Mouse (Mus musculus): ENCODE measurements around the gene Gm4353.

Gene Gm4353

DNA sequence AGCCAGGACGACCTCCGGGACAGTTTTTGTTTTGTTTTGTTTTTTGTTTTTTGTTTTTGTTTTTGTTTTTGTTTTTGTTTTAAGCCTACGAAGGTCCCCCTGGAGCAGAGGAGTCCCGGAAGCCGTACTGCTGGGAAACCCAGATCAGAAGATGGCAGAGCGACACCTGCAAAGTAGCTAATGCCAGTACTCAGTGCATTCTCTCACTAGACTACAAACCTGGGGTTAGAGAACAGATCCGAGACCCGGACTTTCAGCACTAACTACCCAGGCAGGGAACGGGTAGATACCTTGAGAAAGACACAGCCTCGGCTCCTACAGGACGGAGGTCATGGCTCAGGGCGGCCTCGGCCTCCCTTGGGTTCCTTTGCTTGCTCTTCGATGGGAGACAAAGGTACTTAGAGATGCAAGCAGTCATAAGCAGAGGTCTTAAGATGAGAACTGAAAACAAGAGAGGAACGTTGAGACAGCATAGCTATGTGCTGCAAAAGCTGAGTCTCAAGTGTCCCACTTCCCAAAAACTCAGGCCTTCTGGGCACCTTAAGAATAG lies 43.9 kb downstream of the Gm4353 start:
- no peak for DNase-seq (ENCODE audit: low read depth, low spot score)

DNA sequence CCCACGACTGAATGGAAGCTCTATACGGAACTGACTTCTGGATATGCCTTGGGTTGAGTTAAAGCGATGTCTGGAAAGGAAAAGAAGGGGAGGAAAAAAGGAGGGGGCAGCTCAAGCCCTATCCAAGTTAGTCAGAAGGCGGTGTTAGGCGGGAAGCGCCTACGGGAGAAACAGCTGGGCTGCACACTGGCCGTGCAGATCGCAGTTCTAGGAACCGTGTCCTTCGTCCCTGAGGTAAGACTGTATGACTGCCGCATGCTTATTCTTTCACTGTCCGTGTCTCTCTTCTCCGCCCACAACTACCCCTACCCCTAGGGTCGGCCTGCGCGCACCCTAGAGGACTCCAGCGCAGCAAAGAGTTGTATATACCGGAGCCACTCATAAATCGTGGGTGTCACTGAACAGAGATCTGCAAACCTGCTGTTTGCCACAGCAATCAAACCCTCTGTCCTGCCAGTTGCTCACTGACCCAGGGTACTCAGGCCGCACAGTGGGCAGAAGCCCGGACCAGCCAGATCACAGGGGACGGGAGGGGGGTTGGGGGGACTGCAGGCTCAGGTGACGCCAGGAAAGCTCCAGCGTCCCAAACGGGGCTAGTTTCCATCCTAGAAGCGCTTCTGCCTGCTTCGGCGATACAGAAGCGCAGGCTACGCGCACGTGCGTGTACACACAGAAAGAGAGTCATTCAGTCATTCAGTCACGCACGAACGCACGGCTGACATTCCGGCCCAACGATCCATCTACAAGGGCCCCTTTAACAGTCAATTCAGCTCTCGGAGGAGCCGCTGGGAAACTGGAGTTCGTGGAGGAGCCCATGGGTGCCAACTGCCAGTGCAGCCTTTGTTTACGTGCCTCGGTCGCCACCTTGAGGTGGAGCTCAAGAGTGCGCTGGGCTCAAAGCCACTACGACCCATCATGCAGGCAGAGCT lies 44.6 kb downstream of the Gm4353 start:
- DNase-seq (ENCODE audit: low read depth, low spot score), result peak; percentile 83

- DNase-seq (ENCODE audit: low read depth, low spot score), result no peak
Measured at GRCm38 (mm10) chr7:116039196-116039537, 45.3 kb downstream of the Gm4353 start, which contains the start of gene 1110004F10Rik. 1110004F10Rik (plus strand) TSS chr7:116039397.

DNA sequence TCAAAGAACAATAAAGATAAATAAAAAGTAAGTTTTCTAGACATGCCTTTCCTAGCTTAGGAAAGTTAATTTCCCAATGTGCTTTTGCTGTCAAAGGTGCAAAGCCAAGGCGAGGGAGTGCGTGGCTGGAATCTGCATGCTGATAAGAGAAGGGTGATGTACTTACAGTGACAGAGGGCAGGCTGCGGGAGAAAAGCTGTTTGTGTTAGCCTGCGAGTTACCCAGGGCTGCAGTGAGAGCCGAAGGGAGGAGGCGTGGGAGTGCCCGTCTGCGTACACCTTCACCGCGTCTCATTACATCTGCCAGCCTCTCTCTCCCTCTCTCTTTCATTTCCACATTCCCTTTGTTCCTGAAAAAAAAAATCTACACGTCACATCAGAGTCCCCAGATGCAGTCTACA lies 45.9 kb downstream of the Gm4353 start, which contains the start of gene Sox6:
Sox6 (minus strand) TSS at position 286 of the 400 bp plus-strand sequence.
- DNase-seq (ENCODE audit: low read depth, low spot score), result no peak

GRCm38 (mm10) chr7:116038024-116038423 lies 46.4 kb downstream of the Gm4353 start:
- DNase-seq (ENCODE audit: low read depth, low spot score), result no peak

DNA sequence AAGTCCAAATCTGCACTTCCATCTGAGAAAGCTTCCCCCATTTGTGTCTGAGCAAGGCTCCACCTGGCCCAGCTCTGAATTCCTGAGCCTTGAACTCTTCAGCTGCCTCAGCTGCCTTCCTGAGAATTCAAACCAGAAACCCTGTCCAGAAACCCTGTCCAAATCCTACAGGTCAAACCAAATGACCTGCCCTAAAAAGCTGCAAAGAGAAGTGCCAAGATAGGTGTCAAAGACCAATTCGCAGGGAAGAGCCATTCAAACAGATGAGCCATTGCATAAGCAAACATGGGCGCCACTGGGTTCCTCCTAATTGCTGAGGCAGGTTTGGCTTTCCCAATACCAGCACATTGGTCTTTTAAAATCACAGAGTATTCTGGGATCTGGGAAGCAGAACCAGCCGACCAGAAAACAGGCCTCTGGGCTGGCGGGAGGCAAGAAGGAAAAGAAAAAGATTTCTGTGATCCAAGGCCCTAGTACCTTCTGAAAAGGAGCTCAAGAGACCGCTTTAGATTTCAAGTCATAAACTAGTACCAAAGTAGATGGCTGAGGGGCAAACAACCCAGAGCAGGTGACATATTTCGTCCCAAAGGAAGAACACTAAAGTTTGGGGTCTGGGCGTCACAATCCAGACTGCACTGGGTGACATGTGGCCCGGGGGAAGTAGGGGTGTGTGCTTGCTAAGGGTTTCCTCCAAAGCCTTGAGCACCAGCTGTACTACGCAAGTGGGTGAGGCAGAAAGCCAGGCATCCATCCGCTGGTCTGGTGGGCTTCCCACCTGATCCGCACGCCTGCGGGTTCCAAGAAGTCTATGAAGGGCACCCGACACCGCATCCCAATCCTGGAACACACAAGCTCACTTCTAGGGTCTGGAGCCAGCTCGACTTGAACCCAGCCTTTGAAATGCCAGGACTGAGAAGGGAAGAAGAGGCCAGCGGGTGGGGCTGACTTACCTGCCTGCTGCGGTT lies 47.6 kb downstream of the Gm4353 start:
- DNase-seq (ENCODE audit: low read depth, low spot score), result no peak

- DNase-seq (ENCODE audit: low read depth, low spot score), result no peak
Measured at GRCm38 (mm10) chr7:116035504-116035903, 48.9 kb downstream of the Gm4353 start.

DNA sequence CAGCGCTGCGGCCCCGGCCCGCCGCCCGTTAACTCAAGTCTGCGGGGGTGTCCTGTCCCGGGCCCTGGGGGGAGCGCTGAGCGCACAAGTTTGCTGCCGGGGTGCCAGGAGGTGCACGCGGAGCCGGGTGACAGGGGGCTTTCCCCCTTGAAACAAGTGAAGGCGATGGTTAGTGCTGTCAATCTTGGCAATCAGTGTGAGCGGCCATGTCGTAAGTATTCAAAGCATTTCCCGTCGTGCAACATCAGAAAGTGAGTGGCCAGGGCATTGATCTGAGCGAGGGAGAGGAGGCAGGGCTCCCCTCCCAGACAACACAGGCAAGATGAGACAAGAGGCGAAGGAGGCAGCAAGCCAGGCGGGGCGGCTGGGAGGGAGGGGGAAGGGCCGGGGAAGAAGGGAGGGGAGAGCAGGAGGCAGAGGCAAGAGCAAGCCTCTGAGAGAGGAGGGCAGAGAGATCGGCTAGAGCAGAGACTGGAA lies 50.1 kb downstream of the Gm4353 start:
- no peak for DNase-seq (ENCODE audit: low read depth, low spot score)

- no peak for DNase-seq (ENCODE audit: low read depth, low spot score)
Measured at GRCm38 (mm10) chr7:116033371-116034241, 50.8 kb downstream of the Gm4353 start.
